Mouse (Mus musculus): ENCODE results near the gene Pycr1.
A peak's percentile ranks its signal among the peaks of the same experiment; 100 is the strongest.

Gene Pycr1

DNA sequence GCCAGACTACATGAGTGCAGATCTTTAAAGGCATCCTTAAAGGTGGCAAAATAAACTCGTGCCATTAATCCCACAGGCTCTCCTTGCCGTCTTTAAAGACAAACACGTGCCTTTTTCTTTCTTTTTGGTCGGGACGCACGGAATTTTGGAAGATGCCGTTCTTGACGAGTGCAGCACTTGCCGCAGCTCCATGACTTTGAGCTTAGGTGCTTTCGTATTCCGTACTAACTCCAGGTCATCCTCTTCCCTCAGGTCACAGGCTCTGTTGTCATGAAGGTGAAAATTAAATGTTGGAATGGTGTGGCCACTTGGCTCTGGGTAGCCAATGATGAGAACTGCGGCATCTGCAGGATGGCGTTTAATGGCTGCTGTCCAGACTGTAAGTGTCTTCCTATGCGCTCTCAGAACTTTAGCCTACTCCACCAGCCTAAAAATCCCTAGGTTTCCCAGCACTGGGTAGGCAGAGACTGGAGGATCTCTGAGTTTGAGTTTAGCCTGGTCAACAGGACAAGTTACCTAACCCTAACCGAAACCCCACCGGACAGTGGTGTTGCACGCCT, 44.5 kb downstream of the Pycr1 start:
- no peak for DNase-seq

DNA sequence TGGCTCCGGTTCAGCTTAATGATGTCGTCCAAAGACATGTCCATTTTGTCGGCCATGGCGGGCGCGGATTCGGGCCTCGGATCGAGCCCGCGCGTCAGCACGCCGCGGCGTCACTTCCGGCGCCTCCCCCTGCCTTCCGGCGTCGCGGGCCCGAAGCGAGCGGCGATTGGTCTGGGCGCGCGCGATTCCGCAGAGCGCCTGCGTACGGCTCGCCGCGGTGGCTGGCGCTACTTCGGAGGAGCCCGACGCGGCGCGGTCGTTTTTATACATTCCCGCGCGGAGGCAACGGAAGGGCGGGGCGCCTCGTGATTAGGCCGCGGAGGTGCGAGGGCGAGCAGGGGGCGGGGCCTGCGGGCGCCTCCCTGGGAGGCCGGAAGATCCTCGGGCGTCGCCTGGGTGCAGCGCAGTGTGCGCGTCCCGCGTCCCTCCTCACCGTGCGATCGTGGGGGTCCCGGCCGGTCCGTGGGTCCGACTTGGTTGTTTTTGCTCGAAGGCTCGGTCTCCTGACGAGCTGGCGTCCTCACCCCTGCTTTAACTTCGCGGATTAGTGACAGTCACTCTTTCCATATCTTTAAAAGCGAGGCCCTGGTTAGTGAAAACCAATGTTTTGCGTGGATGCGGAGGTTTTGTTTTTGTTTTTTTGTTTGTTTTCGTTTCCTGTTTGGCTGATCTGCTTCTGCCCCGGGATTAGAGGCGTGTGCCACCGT, 45.1 kb downstream of the Pycr1 start, which contains the start of the genes Alyref and Anapc11:
Gene Alyref, minus strand, starts transcription at position 83 of the 707 bp plus-strand sequence.
Gene Anapc11, plus strand, starts transcription at position 139 of the 707 bp plus-strand sequence.
- DNase-seq, result peak; percentile 96

- DNase-seq, result no peak
Observed at GRCm38 (mm10) chr11:120597240-120598235, 46.0 kb downstream of the Pycr1 start.

DNA sequence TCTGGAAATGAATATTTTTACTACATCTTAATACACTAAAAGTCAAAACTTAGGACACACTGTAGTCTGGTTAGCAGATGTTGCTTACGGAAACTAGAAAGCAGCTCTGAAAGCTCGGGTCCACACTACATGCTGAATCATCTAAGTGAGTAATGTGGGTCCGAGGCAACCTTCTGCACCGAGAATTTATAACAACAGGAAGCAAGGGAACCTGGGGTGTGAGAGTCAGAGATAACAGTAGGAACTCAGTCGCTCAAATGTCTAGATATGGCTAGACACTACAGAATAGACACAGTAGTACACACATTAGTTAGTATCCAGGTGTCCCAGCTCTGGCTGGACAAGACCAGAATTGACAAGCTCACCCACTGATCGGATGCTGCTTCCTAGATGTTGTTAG, 55.0 kb downstream of the Pycr1 start:
- no peak for DNase-seq
